Mouse (Mus musculus): Measurements from ENCODE around the gene Ifi35. TPM values are rescaled to one million over a fixed set of nuclear protein-coding genes. Genes with fewer than 3 reads are reported as not detected.
"Not testable (repeated sequence)": the region's sequence is repeated elsewhere in the genome, so short reads cannot be mapped to it uniquely, and the experiment has no call there.

The Ifi35 gene
- polyA plus RNA-seq, 1 experiment from 2014 or later = 5.4 TPM

GRCm38 (mm10) chr11:101471926-101472325 is 23.7 kb downstream of the Ifi35 start:
- Histone ChIP-seq H3K4me2 (replicated peaks) (no peak overlapping the region), H3K27ac (no peak overlapping the region), H3K4me3 (replicated peaks; ENCODE audit: low read length) (no peak overlapping the region), H3K27me3 (ENCODE audit: control insufficient read depth, insufficient read depth, low read length) (no peaks in the 10 kb centered on the region), H3K9ac (no peak overlapping the region), H3K36me3 (replicated peaks; ENCODE audit: control insufficient read depth, insufficient read depth) (peaks cover 10% of the 10 kb centered on the region), H3K4me1 (replicated peaks; ENCODE audit: control insufficient read depth, insufficient read depth, low read length) (peaks cover 5% of the 10 kb centered on the region; the same call in 1 of the 2 replicates), H3K9me3 (ENCODE audit: control insufficient read depth, low read length) (no peaks in the 10 kb centered on the region)
- DNase-seq (ENCODE audit: low spot score) (no peak), ATAC-seq (ENCODE audit: low FRiP score) (no peak)
- WGBS = 54% methylated on average over 3 of the region's 3 CpGs

- H3K9ac ChIP-seq = no peak overlapping the region
- peaks cover 9% of the 10 kb centered on the region for H3K4me1 ChIP-seq (replicated peaks; ENCODE audit: control insufficient read depth, insufficient read depth, low read length)
- peaks cover 10% of the 10 kb centered on the region for H3K36me3 ChIP-seq (replicated peaks; ENCODE audit: control insufficient read depth, insufficient read depth)
- no peak overlapping the region for H3K4me2 ChIP-seq (replicated peaks)
- no peaks in the 10 kb centered on the region for H3K27me3 ChIP-seq (ENCODE audit: control insufficient read depth, insufficient read depth, low read length)
- H3K9me3 ChIP-seq (ENCODE audit: control insufficient read depth, low read length) = no peaks in the 10 kb centered on the region
- H3K27ac ChIP-seq = no peak overlapping the region
- DNase-seq (ENCODE audit: low spot score) = no peak
- no peak overlapping the region for H3K4me3 ChIP-seq (replicated peaks; ENCODE audit: low read length)
- no peak for ATAC-seq (ENCODE audit: low FRiP score)
- WGBS = 56% methylated on average over 7 of the region's 7 CpGs
These were observed 24.1 kb downstream of the Ifi35 start for GRCm38 (mm10) chr11:101472336-101472735.

GRCm38 (mm10) chr11:101473686-101474085 is 25.5 kb downstream of the Ifi35 start:
- WGBS = 82% methylated on average over 1 of the region's 1 CpGs

GRCm38 (mm10) chr11:101474298-101474697 is 26.1 kb downstream of the Ifi35 start:
- Histone ChIP-seq H3K9ac (no peak overlapping the region), H3K4me3 (replicated peaks; ENCODE audit: low read length) (no peak overlapping the region), H3K4me1 (replicated peaks; ENCODE audit: control insufficient read depth, insufficient read depth, low read length) (peaks cover 17% of the 10 kb centered on the region), H3K4me2 (replicated peaks) (no peak overlapping the region), H3K9me3 (ENCODE audit: control insufficient read depth, low read length) (no peaks in the 10 kb centered on the region), H3K27ac (no peak overlapping the region), H3K27me3 (ENCODE audit: control insufficient read depth, insufficient read depth, low read length) (no peaks in the 10 kb centered on the region), H3K36me3 (replicated peaks; ENCODE audit: control insufficient read depth, insufficient read depth) (peaks cover 10% of the 10 kb centered on the region)
- 46% methylated on average over 5 of the region's 5 CpGs for WGBS
- ATAC-seq (ENCODE audit: low FRiP score) (no peak), DNase-seq (ENCODE audit: low spot score) (no peak)

More at GRCm38 (mm10) chr11:101473686-101474085, 25.5 kb downstream of the Ifi35 start:
- not testable (repeated sequence) for H3K27ac ChIP-seq; ATAC-seq (ENCODE audit: low FRiP score); H3K9ac ChIP-seq; H3K4me3 ChIP-seq (replicated peaks; ENCODE audit: low read length); H3K4me2 ChIP-seq (replicated peaks); H3K9me3 ChIP-seq (ENCODE audit: control insufficient read depth, low read length); H3K27me3 ChIP-seq (ENCODE audit: control insufficient read depth, insufficient read depth, low read length); DNase-seq (ENCODE audit: low spot score)
- peaks cover 16% of the 10 kb centered on the region for H3K4me1 ChIP-seq (replicated peaks; ENCODE audit: control insufficient read depth, insufficient read depth, low read length)
- H3K36me3 ChIP-seq (replicated peaks; ENCODE audit: control insufficient read depth, insufficient read depth) = peaks cover 10% of the 10 kb centered on the region

- not testable (repeated sequence) for H3K4me2 ChIP-seq (replicated peaks); H3K9me3 ChIP-seq (ENCODE audit: control insufficient read depth, low read length); H3K27ac ChIP-seq; H3K4me3 ChIP-seq (replicated peaks; ENCODE audit: low read length); ATAC-seq (ENCODE audit: low FRiP score); DNase-seq (ENCODE audit: low spot score); H3K9ac ChIP-seq; H3K36me3 ChIP-seq (replicated peaks; ENCODE audit: control insufficient read depth, insufficient read depth); H3K27me3 ChIP-seq (ENCODE audit: control insufficient read depth, insufficient read depth, low read length)
- peaks cover 21% of the 10 kb centered on the region for H3K4me1 ChIP-seq (replicated peaks; ENCODE audit: control insufficient read depth, insufficient read depth, low read length)
- 82% methylated on average over 4 of the region's 4 CpGs for WGBS
These were observed 28.2 kb downstream of the Ifi35 start for GRCm38 (mm10) chr11:101476361-101476760.

GRCm38 (mm10) chr11:101477194-101477551 is 29.0 kb downstream of the Ifi35 start:
- DNase-seq (ENCODE audit: low spot score) = peak; percentile 58
- no peaks in the 10 kb centered on the region for H3K36me3 ChIP-seq (replicated peaks; ENCODE audit: control insufficient read depth, insufficient read depth)
- H3K4me2 ChIP-seq (replicated peaks) = no peak overlapping the region
- WGBS = 9% methylated on average over 4 of the region's 4 CpGs
- ATAC-seq (ENCODE audit: low FRiP score) = peak; percentile 68
- H3K4me1 ChIP-seq (replicated peaks; ENCODE audit: control insufficient read depth, insufficient read depth, low read length) = peaks cover 21% of the 10 kb centered on the region
- no peak overlapping the region for H3K4me3 ChIP-seq (replicated peaks; ENCODE audit: low read length)
- no peaks in the 10 kb centered on the region for H3K27me3 ChIP-seq (ENCODE audit: control insufficient read depth, insufficient read depth, low read length)
- H3K27ac ChIP-seq = peak overlapping the region; percentile 76
- no peak overlapping the region for H3K9ac ChIP-seq
- H3K9me3 ChIP-seq (ENCODE audit: control insufficient read depth, low read length) = no peaks in the 10 kb centered on the region

- Histone ChIP-seq H3K4me2 (replicated peaks) (no peak overlapping the region), H3K4me3 (replicated peaks; ENCODE audit: low read length) (no peak overlapping the region), H3K9me3 (ENCODE audit: control insufficient read depth, low read length) (no peaks in the 10 kb centered on the region), H3K4me1 (replicated peaks; ENCODE audit: control insufficient read depth, insufficient read depth, low read length) (peaks cover 21% of the 10 kb centered on the region), H3K9ac (no peak overlapping the region), H3K27ac (peak overlapping the region; percentile 76), H3K27me3 (ENCODE audit: control insufficient read depth, insufficient read depth, low read length) (no peaks in the 10 kb centered on the region), H3K36me3 (replicated peaks; ENCODE audit: control insufficient read depth, insufficient read depth) (no peaks in the 10 kb centered on the region)
- WGBS = 10% methylated on average over 10 of the region's 10 CpGs
- ATAC-seq (ENCODE audit: low FRiP score) = peak; percentile 83
- peak; percentile 67 for DNase-seq (ENCODE audit: low spot score)
These were observed 29.5 kb downstream of the Ifi35 start for GRCm38 (mm10) chr11:101477552-101478211.

- peaks cover 25% of the 10 kb centered on the region for H3K4me1 ChIP-seq (replicated peaks; ENCODE audit: control insufficient read depth, insufficient read depth, low read length)
- H3K4me3 ChIP-seq (replicated peaks; ENCODE audit: low read length) = 0 out of 2 replicates have a peak overlapping the region, but pooled peaks have one; percentile 10
- ATAC-seq (ENCODE audit: low FRiP score) (peak; percentile 63; the same call in 1 of the 2 replicates), DNase-seq (ENCODE audit: low spot score) (peak; percentile 28)
- H3K4me2 ChIP-seq (replicated peaks) = peak overlapping the region; percentile 42
- no peaks in the 10 kb centered on the region for H3K36me3 ChIP-seq (replicated peaks; ENCODE audit: control insufficient read depth, insufficient read depth)
- peak overlapping the region; percentile 41 for H3K9ac ChIP-seq
- H3K27me3 ChIP-seq (ENCODE audit: control insufficient read depth, insufficient read depth, low read length) = no peaks in the 10 kb centered on the region
- no peaks in the 10 kb centered on the region for H3K9me3 ChIP-seq (ENCODE audit: control insufficient read depth, low read length)
- peak overlapping the region; percentile 76 for H3K27ac ChIP-seq
- WGBS = 1% methylated on average over 18 of the region's 18 CpGs
These were observed 31.0 kb downstream of the Ifi35 start for GRCm38 (mm10) chr11:101479171-101479635.

- Histone ChIP-seq H3K4me3 (replicated peaks; ENCODE audit: low read length) (no peak overlapping the region), H3K27me3 (ENCODE audit: control insufficient read depth, insufficient read depth, low read length) (no peaks in the 10 kb centered on the region), H3K9ac (no peak overlapping the region), H3K9me3 (ENCODE audit: control insufficient read depth, low read length) (no peaks in the 10 kb centered on the region), H3K27ac (no peak overlapping the region), H3K4me2 (replicated peaks) (no peak overlapping the region), H3K36me3 (replicated peaks; ENCODE audit: control insufficient read depth, insufficient read depth) (no peaks in the 10 kb centered on the region), H3K4me1 (replicated peaks; ENCODE audit: control insufficient read depth, insufficient read depth, low read length) (peaks cover 25% of the 10 kb centered on the region)
- DNase-seq (ENCODE audit: low spot score) = no peak
- ATAC-seq (ENCODE audit: low FRiP score) = no peak
- WGBS = 58% methylated on average over 6 of the region's 6 CpGs
These were observed 32.7 kb downstream of the Ifi35 start for GRCm38 (mm10) chr11:101480912-101481311.

All from hindbrain, embryonic 14.5 days (tissue).